Comparison of ENCODE assay signal across 17 mouse cellular contexts in genomic region chr8:26831148-26831547, GRCm38 (mm10).
DNase-seq lines count a peak whose midpoint lies in the region; ATAC-seq and TF ChIP-seq lines count a peak whose summit lies in the region.
"Had no signal": no experiment of that assay in that cellular context is flagged by ENCODE, and none has a peak within 500 bp of the region (broad histone marks: within the 10 kb centered on the region; RNA-seq: fewer than 3 reads in every experiment).

No protein-coding gene starts in this region.

- no peaks in the 10 kb centered on the region for H3K27me3 ChIP-seq in embryonic facial prominence, embryonic 11.5 days (ENCODE audit: control insufficient read depth, insufficient read depth, low read length)
- peaks cover 28% of the 10 kb centered on the region for H3K27me3 ChIP-seq in embryonic facial prominence, embryonic 10.5 days (replicated peaks; ENCODE audit: low read depth, poor library complexity, severe bottlenecking)
- H3K27me3 ChIP-seq in liver, embryonic 14.5 days (ENCODE audit: control insufficient read depth, insufficient read depth, low read length) = no peaks in the 10 kb centered on the region
- no peaks in the 10 kb centered on the region for H3K27me3 ChIP-seq in liver, embryonic 11.5 days (replicated peaks; ENCODE audit: control insufficient read depth, insufficient read depth, low read length)
- H3K27me3 ChIP-seq: megakaryocyte, embryonic 14.5 days had no signal

- ATAC-seq in embryonic facial prominence, embryonic 11.5 days (replicated peaks; ENCODE audit: insufficient number of reproducible peaks, low FRiP score, low TSS enrichment, low read depth) = no peak
- ATAC-seq in liver, embryonic 14.5 days (ENCODE audit: insufficient read depth) = no peak
- ATAC-seq in liver, embryonic 11.5 days (replicated peaks; ENCODE audit: low FRiP score) = no peak
- peak; percentile 38 for ATAC-seq in megakaryocyte progenitor cell, adult 5-6 weeks (replicated peaks; ENCODE audit: poor library complexity)
- ATAC-seq: forebrain, embryonic 13.5 days had no signal

- no peak overlapping the region for H3K4me2 ChIP-seq in embryonic facial prominence, embryonic 11.5 days (ENCODE audit: low read depth, low read length)
- H3K4me2 ChIP-seq in liver, embryonic 14.5 days (ENCODE audit: low read depth) = no peak overlapping the region
- no peak overlapping the region for H3K4me2 ChIP-seq in liver, embryonic 11.5 days
- H3K4me2 ChIP-seq: embryonic facial prominence, embryonic 12.5 days; forebrain, embryonic 13.5 days had no signal

- TF ChIP-seq POLR2A in brain, embryonic 14.5 days (IDR thresholded peaks at IDR 0.05; ENCODE audit: borderline replicate concordance, extremely low read depth, insufficient read depth, insufficient read length, poor library complexity, severe bottlenecking) = no peak

- TF ChIP-seq EP300 in liver, embryonic 14.5 days (IDR thresholded peaks at IDR 0.05; ENCODE audit: low read depth) = no peak

- H3K4me1 ChIP-seq in embryonic facial prominence, embryonic 11.5 days (ENCODE audit: control insufficient read depth, insufficient read depth, low read length) = peaks cover 3% of the 10 kb centered on the region
- peaks cover 71% of the 10 kb centered on the region for H3K4me1 ChIP-seq in embryonic facial prominence, embryonic 10.5 days
- H3K4me1 ChIP-seq in liver, embryonic 14.5 days (replicated peaks; ENCODE audit: control insufficient read depth in 2 of 2, insufficient read depth in 2 of 2, low read length in 1 of 2) = 0 out of 4 replicates have a peak, but pooled peaks cover 0 to 2% of the 10 kb centered on the region in 2 experiments
- peaks cover 3% of the 10 kb centered on the region for H3K4me1 ChIP-seq in liver, embryonic 11.5 days (replicated peaks; ENCODE audit: control insufficient read depth, insufficient read depth, low read length)

- H3K36me3 ChIP-seq in embryonic facial prominence, embryonic 11.5 days (replicated peaks; ENCODE audit: control insufficient read depth, insufficient read depth, low read depth, low read length) = no peaks in the 10 kb centered on the region
- H3K36me3 ChIP-seq in embryonic facial prominence, embryonic 10.5 days (replicated peaks) = no peaks in the 10 kb centered on the region
- H3K36me3 ChIP-seq in liver, embryonic 14.5 days (replicated peaks; ENCODE audit: control insufficient read depth, insufficient read depth, low read depth) = no peaks in the 10 kb centered on the region
- no peaks in the 10 kb centered on the region for H3K36me3 ChIP-seq in liver, embryonic 11.5 days (ENCODE audit: control insufficient read depth, insufficient read depth, low read length)
- H3K36me3 ChIP-seq: embryonic facial prominence, embryonic 12.5 days had no signal

- H3K9ac ChIP-seq in embryonic facial prominence, embryonic 11.5 days (replicated peaks; ENCODE audit: low read length) = no peak overlapping the region
- no peak overlapping the region for H3K9ac ChIP-seq in liver, embryonic 14.5 days (replicated peaks)
- no peak overlapping the region for H3K9ac ChIP-seq in liver, embryonic 11.5 days (ENCODE audit: low read depth, low read length)
- H3K9ac ChIP-seq: embryonic facial prominence, embryonic 12.5 days; forebrain, embryonic 13.5 days had no signal

- no peak overlapping the region for H3K27ac ChIP-seq in embryonic facial prominence, embryonic 11.5 days (replicated peaks; ENCODE audit: low read depth, low read length)
- no peak overlapping the region for H3K27ac ChIP-seq in embryonic facial prominence, embryonic 10.5 days (replicated peaks)
- no peak overlapping the region for H3K27ac ChIP-seq in liver, embryonic 14.5 days
- no peak overlapping the region for H3K27ac ChIP-seq in liver, embryonic 11.5 days (ENCODE audit: low read depth, low read length)
- H3K27ac ChIP-seq: embryonic facial prominence, embryonic 12.5 days; forebrain, embryonic 13.5 days had no signal

- TF ChIP-seq CTCF in liver, embryonic 14.5 days (IDR thresholded peaks at IDR 0.05; ENCODE audit: low read depth) = 0 out of 2 replicates have a peak, but pooled peaks have one; percentile 15
- peak; percentile 34; the same call in 1 of the 2 replicates for TF ChIP-seq CTCF in brain, embryonic 14.5 days (IDR thresholded peaks at IDR 0.05; ENCODE audit: borderline replicate concordance, extremely low read depth, insufficient read depth, insufficient read length)

- no peaks in the 10 kb centered on the region for H3K9me3 ChIP-seq in embryonic facial prominence, embryonic 11.5 days (replicated peaks; ENCODE audit: control insufficient read depth, low read length)
- no peaks in the 10 kb centered on the region for H3K9me3 ChIP-seq in embryonic facial prominence, embryonic 10.5 days
- no peaks in the 10 kb centered on the region for H3K9me3 ChIP-seq in liver, embryonic 14.5 days (ENCODE audit: control insufficient read depth, low read length)
- no peaks in the 10 kb centered on the region for H3K9me3 ChIP-seq in liver, embryonic 11.5 days (ENCODE audit: control insufficient read depth, low read length)
- H3K9me3 ChIP-seq: embryonic facial prominence, embryonic 12.5 days; forebrain, embryonic 13.5 days had no signal

- 24% methylated on average over 5 of the region's 5 CpGs for WGBS in embryonic facial prominence, embryonic 11.5 days
- WGBS in embryonic facial prominence, embryonic 10.5 days = 26% methylated on average over 5 of the region's 5 CpGs
- 19% methylated on average over 5 of the region's 5 CpGs for WGBS in liver, embryonic 14.5 days (ENCODE audit: insufficient replicate concordance)
- WGBS in liver, embryonic 11.5 days = 30% methylated on average over 5 of the region's 5 CpGs

- H3K4me3 ChIP-seq in embryonic facial prominence, embryonic 11.5 days (ENCODE audit: low read depth, low read length) = no peak overlapping the region
- no peak overlapping the region for H3K4me3 ChIP-seq in embryonic facial prominence, embryonic 10.5 days
- H3K4me3 ChIP-seq in liver, embryonic 14.5 days (ENCODE audit: insufficient read depth in 1 of 2, low read depth in 2 of 2, low read length in 2 of 2) = no peak overlapping the region
- H3K4me3 ChIP-seq in liver, embryonic 11.5 days (ENCODE audit: low read depth, low read length) = no peak overlapping the region
- H3K4me3 ChIP-seq: embryonic facial prominence, embryonic 12.5 days; forebrain, embryonic 13.5 days; megakaryocyte, embryonic 14.5 days had no signal

- peak; percentile 42 for DNase-seq in embryonic facial prominence, embryonic 11.5 days (ENCODE audit: low spot score)
- no peak for DNase-seq in embryonic facial prominence, embryonic 10.5 days (ENCODE audit: low spot score)
- DNase-seq in liver, embryonic 14.5 days (ENCODE audit: low read depth in 3 of 3, low spot score in 3 of 3) = no peak
- DNase-seq in liver, embryonic 11.5 days (ENCODE audit: low spot score) = no peak
- no peak for DNase-seq in brain, embryonic 14.5 days (ENCODE audit: low read depth)
- DNase-seq in urinary bladder, adult 18-20 months (ENCODE audit: low spot score in 2 of 2) = no peak
- no peak for DNase-seq in spleen, adult 18-20 months
- DNase-seq: adrenal gland, postnatal 10 days; B cell, adult 2 months; cerebellum, adult 11-12 months; heart, postnatal 10 days; left cerebral cortex, postnatal 4 days; thymus, postnatal 25 days had no signal
